Mouse (Mus musculus): ENCODE data around the gene Mib2.
"Not testable (repeated sequence)": the region's sequence is repeated elsewhere in the genome, so short reads cannot be mapped to it uniquely, and the experiment has no call there.

Gene Mib2

GRCm38 (mm10) chr4:155670236-155670635 is 1.2 kb upstream of the Mib2 start:
- DNase-seq (ENCODE audit: low spot score) = not testable (repeated sequence)

GRCm38 (mm10) chr4:155669598-155670075 is 639 bp upstream of the Mib2 start:
- no peak for DNase-seq (ENCODE audit: low spot score)

GRCm38 (mm10) chr4:155666903-155667302 is 2.1 kb downstream of the Mib2 start:
- no peak for DNase-seq (ENCODE audit: low spot score)

- DNase-seq (ENCODE audit: low spot score) = no peak
Observed at GRCm38 (mm10) chr4:155660641-155661040, 8.4 kb downstream of the Mib2 start.

GRCm38 (mm10) chr4:155658961-155659360 is 10.0 kb downstream of the Mib2 start:
- no peak for DNase-seq (ENCODE audit: low spot score)

GRCm38 (mm10) chr4:155656214-155656751 is 12.7 kb downstream of the Mib2 start:
- DNase-seq (ENCODE audit: low spot score) = no peak

- DNase-seq (ENCODE audit: low spot score) = no peak
Observed at GRCm38 (mm10) chr4:155654456-155655298, 14.3 kb downstream of the Mib2 start.

GRCm38 (mm10) chr4:155654183-155654455 is 14.9 kb downstream of the Mib2 start:
- DNase-seq (ENCODE audit: low spot score) = no peak

- DNase-seq (ENCODE audit: low spot score) = no peak
Observed at GRCm38 (mm10) chr4:155653451-155654182, 15.4 kb downstream of the Mib2 start.

GRCm38 (mm10) chr4:155653086-155653450 is 15.9 kb downstream of the Mib2 start, which contains the start of gene Mmp23:
Gene Mmp23 (minus strand): TSS chr4:155653384.
- no peak for DNase-seq (ENCODE audit: low spot score)

- DNase-seq (ENCODE audit: low spot score) = no peak
Observed at GRCm38 (mm10) chr4:155652283-155653085, 16.5 kb downstream of the Mib2 start.

- peak; percentile 74 for DNase-seq (ENCODE audit: low spot score)
Observed at GRCm38 (mm10) chr4:155651553-155652269, 17.3 kb downstream of the Mib2 start.

GRCm38 (mm10) chr4:155649355-155649754 is 19.6 kb downstream of the Mib2 start:
- DNase-seq (ENCODE audit: low spot score) = no peak

GRCm38 (mm10) chr4:155645721-155646120 is 23.3 kb downstream of the Mib2 start:
- DNase-seq (ENCODE audit: low spot score) = no peak

- DNase-seq (ENCODE audit: low spot score) = not testable (repeated sequence)
Observed at GRCm38 (mm10) chr4:155645308-155645707, 23.7 kb downstream of the Mib2 start, which contains the start of gene Gm10563. Gene Gm10563 (minus strand): TSS chr4:155645408.

- no peak for DNase-seq (ENCODE audit: low spot score)
Observed at GRCm38 (mm10) chr4:155643531-155643930, 25.5 kb downstream of the Mib2 start.

- no peak for DNase-seq (ENCODE audit: low spot score)
Observed at GRCm38 (mm10) chr4:155635766-155636499, 33.1 kb downstream of the Mib2 start.

- no peak for DNase-seq (ENCODE audit: low spot score)
Observed at GRCm38 (mm10) chr4:155630267-155630666, 38.7 kb downstream of the Mib2 start.

- peak; percentile 95 for DNase-seq (ENCODE audit: low spot score)
Observed at GRCm38 (mm10) chr4:155624338-155625291, 44.4 kb downstream of the Mib2 start, which contains the start of gene Cdk11b. Gene Cdk11b (plus strand): TSS chr4:155624854.
